Mouse (Mus musculus) thymus, adult 2 months (tissue): Measurements from ENCODE around the gene Dcun1d1. TPM values are rescaled to one million over a fixed set of nuclear protein-coding genes. Genes with fewer than 3 reads are reported as not detected.

Experiments used
- DNase-seq: peaks from one replicate; pipeline ENCODE4 v3.0.0; 2021
- H3K27ac ChIP-seq: fragments of 200-500 bp; 2 replicates; pipeline ENCODE4 v1.5.1; 2012; ENCODE audit warnings: low read length, control low read depth; ENCODE audit not compliant: control insufficient read depth, insufficient read depth
- H3K27me3 ChIP-seq: fragments of 200-500 bp; 2 replicates; pipeline ENCODE4 v1.6.1; 2012; ENCODE audit warnings: mild to moderate bottlenecking, low read length, moderate library complexity, mixed read lengths; ENCODE audit not compliant: control insufficient read depth, insufficient read depth
- H3K36me3 ChIP-seq: fragments of 200-500 bp; 2 replicates; pipeline ENCODE4 v1.6.1; 2012; ENCODE audit warnings: mild to moderate bottlenecking, low read length, moderate library complexity; ENCODE audit not compliant: control insufficient read depth, insufficient read depth
- H3K4me1 ChIP-seq: fragments of 200-500 bp; replicated peaks from 2 replicates; pipeline ENCODE4 v1.6.1; 2012; ENCODE audit warnings: low read length; ENCODE audit not compliant: control insufficient read depth, insufficient read depth
- H3K4me3 ChIP-seq: fragments of 200-500 bp; 2 replicates; pipeline ENCODE4 v1.5.1; 2012; ENCODE audit warnings: mild to moderate bottlenecking, low read length, control low read depth, moderate library complexity; ENCODE audit not compliant: control insufficient read depth, insufficient read depth
- CTCF ChIP-seq: fragments of 200-500 bp; IDR thresholded peaks from 2 replicates; pipeline ENCODE4 v1.5.1; 2012; ENCODE audit warnings: mild to moderate bottlenecking, control low read depth, low read length, moderate library complexity, borderline replicate concordance; ENCODE audit not compliant: control insufficient read depth, poor library complexity, insufficient read depth; ENCODE audit errors: extremely low read depth
- POLR2A ChIP-seq: fragments of 200-500 bp; IDR thresholded peaks from 2 replicates; pipeline ENCODE4 v1.6.1; 2012; ENCODE audit warnings: mild to moderate bottlenecking, low read length, control low read depth, moderate library complexity; ENCODE audit not compliant: control insufficient read depth, poor library complexity, insufficient read depth; ENCODE audit errors: extremely low read depth
- WGBS: fragments of 180-500 bp; shearing (Covaris S2); methylation state at CpG from one replicate; pipeline ENCODE4 v1.1.7; 2018; 5-methylcytosine and 5-hydroxymethylcytosine counted together
- polyA plus RNA-seq: library from polyadenylated mRNA; depleted of rRNA; stranded (reverse); fragments of >200 nt; gene quantifications from 2 replicates; pipeline ENCODE4 v1.2.3, GENCODE M21; 2012

Dcun1d1 gene
- polyA plus RNA-seq, 1 experiment = 6.2 TPM

DNA sequence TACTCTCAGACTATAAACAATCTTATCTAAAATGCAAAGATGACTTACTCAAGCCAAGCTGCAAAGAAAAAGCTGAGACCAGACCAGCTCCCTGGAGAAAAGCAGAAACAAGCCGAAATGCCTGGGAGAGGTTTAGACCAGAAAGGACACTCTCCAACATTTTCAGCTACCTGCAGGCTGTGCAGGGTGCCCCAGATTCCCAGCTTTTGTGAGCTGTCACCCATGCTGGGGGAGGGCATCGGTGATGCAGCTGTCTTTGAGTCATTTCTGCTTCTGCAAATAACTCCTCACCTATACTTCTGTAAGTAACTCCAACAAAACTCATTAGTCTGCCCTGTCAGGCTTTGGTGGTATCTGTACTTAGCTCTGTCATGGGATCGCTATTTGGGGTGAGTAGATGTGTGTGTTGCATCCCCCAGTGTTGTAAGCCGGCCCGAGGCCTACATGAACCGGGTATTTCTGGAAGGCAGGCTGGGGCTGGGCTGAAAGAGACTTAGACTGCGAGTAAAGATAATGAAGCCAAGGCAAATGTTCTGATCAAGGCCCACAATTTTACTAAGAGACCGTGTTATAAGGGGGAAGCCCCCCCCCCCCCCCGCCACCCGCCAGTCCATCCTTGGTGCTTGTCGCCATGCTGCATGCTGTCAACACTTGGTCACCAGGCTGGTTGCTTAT, 17.8 kb upstream of the Dcun1d1 start:
- 96% methylated on average over 11 of the region's 11 CpGs for WGBS
- Histone ChIP-seq H3K36me3 (no peaks in the 10 kb centered on the region), H3K4me1 (no peaks in the 10 kb centered on the region), H3K27ac (no peak overlapping the region), H3K4me3 (no peak overlapping the region), H3K27me3 (no peaks in the 10 kb centered on the region)
- TF ChIP-seq CTCF (no peak), POLR2A (no peak)
- DNase-seq = no peak

- H3K27ac ChIP-seq = no peak overlapping the region
- no peaks in the 10 kb centered on the region for H3K4me1 ChIP-seq
- H3K27me3 ChIP-seq = no peaks in the 10 kb centered on the region
- TF ChIP-seq POLR2A = no peak
- no peak for TF ChIP-seq CTCF
- H3K36me3 ChIP-seq = no peaks in the 10 kb centered on the region
- WGBS = 93% methylated on average over 6 of the region's 6 CpGs
- DNase-seq = no peak
- H3K4me3 ChIP-seq = no peak overlapping the region
These were observed 16.6 kb upstream of the Dcun1d1 start for GRCm38 (mm10) chr3:35953816-35954215.

DNA sequence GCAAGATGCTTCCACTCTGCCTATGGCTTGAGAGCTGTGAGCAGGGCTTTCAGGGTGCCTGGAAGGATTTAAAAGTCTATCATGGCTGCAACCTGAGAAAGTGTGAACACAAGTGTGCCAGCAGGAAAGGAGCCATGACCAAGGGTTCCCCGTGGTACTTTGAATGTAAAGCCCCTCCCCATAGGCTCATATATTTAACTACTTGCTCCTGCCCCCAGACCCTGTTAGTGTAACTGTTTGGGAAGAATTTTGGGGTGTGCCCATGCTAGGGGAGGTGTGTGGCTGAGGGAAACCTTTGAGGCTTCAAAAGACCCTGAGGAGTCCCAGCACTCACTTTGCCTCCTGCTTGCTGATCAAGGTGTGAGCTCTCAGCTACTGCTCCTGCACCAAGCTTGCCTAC, 15.9 kb upstream of the Dcun1d1 start:
- WGBS = 76% methylated on average over 1 of the region's 1 CpGs
- no peak for DNase-seq
- H3K27me3 ChIP-seq = no peaks in the 10 kb centered on the region
- no peaks in the 10 kb centered on the region for H3K36me3 ChIP-seq
- no peak overlapping the region for H3K4me3 ChIP-seq
- TF ChIP-seq CTCF (no peak), POLR2A (no peak)
- H3K27ac ChIP-seq = no peak overlapping the region
- 0 out of 2 replicates have a peak, but pooled peaks cover 1% of the 10 kb centered on the region for H3K4me1 ChIP-seq

DNA sequence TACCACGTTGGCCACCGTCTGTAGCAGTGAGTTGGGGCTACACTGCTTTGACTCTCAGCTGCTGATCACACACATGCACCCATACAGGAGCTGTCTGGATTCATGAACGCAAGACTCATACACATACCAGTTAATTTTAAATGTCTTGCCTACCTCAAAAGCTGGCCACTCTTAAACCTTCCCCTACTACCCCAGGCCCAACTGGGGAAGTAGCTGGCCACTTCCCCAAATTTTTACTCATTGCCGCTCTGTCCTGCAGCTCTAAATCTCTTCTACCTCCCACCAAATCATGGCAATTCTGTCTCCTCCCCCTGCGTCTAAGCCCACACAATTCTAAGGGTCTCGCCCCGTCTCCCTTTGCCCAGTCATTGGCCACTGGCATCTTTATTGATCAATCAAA, 11.0 kb upstream of the Dcun1d1 start:
- H3K27me3 ChIP-seq = no peaks in the 10 kb centered on the region
- TF ChIP-seq CTCF (no peak), POLR2A (no peak)
- no peak overlapping the region for H3K27ac ChIP-seq
- H3K4me3 ChIP-seq = no peak overlapping the region
- H3K36me3 ChIP-seq = no peaks in the 10 kb centered on the region
- WGBS = 76% methylated on average over 7 of the region's 7 CpGs
- DNase-seq = no peak
- H3K4me1 ChIP-seq = 0 out of 2 replicates have a peak, but pooled peaks cover 3% of the 10 kb centered on the region

GRCm38 (mm10) chr3:35940520-35941135, 3.4 kb upstream of the Dcun1d1 start:
- Histone ChIP-seq H3K27me3 (no peaks in the 10 kb centered on the region), H3K4me3 (no peak overlapping the region), H3K27ac (no peak overlapping the region), H3K36me3 (no peaks in the 10 kb centered on the region), H3K4me1 (0 out of 2 replicates have a peak, but pooled peaks cover 2% of the 10 kb centered on the region)
- TF ChIP-seq POLR2A = no peak
- DNase-seq = no peak
- WGBS = 91% methylated on average over 4 of the region's 4 CpGs

DNA sequence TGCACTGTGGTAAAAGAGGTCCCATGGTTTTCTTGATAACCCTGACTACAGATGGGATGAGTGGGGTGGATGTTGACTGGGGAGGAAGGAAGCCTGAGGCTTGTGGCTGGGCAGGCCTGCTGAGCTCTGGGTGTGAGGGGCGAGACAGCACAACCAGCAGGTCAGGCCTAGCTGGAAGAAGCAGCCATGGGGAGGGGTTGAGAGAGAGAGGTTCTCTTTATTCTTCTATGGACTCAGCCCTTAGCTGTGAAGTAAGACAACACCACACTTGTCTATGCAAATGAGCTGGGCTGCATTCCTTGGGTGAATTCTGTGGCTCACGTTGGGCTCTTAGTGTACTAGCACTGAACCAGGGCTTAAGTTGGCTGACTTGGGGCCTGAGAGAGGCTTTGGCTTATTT, 2.8 kb upstream of the Dcun1d1 start:
- no peaks in the 10 kb centered on the region for H3K36me3 ChIP-seq
- 59% methylated on average over 2 of the region's 2 CpGs for WGBS

More for the DNA sequence above, 2.8 kb upstream of the Dcun1d1 start:
- Histone ChIP-seq H3K4me1 (0 out of 2 replicates have a peak, but pooled peaks cover 2% of the 10 kb centered on the region), H3K27me3 (no peaks in the 10 kb centered on the region), H3K27ac (no peak overlapping the region), H3K4me3 (no peak overlapping the region)
- TF ChIP-seq CTCF (no peak), POLR2A (no peak)
- DNase-seq = no peak
